Mouse (Mus musculus) right cerebral cortex, postnatal 36 days (tissue): ENCODE results near the gene Dcpp3.
"Not testable (repeated sequence)": the region's sequence is repeated elsewhere in the genome, so short reads cannot be mapped to it uniquely, and the experiment has no call there.

ENCODE experiments used
- DNase-seq, 2 experiments: peaks; one replicate each; pipeline ENCODE4 v3.0.0; 2022; ENCODE audit warnings: low spot score in 2 of 2, mixed read lengths in 1 of 2

The Dcpp3 gene

DNA sequence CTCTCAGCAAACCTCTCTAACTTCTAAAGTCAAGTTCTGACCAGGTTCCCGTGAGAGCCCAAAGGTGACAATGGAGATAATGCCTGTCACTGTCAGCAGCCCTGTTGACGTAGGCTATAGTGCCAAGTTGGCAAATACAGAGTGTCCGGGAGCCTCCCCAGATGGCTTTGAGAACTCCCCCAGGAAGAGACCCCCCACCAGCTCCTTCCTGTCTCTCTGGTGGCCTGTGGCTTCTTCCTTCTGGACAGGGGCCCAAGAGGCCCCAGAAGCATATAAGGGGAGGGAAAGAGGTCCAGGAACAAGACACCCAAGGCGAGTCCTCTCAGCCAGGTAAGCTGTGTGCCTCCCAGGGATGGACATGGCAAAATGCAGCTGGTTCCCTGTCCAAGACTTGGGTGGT lies at the start of gene Dcpp3:
Gene Dcpp3, plus strand, starts transcription at position 301 of the 400 bp plus-strand sequence.
- not testable (repeated sequence) for DNase-seq

DNA sequence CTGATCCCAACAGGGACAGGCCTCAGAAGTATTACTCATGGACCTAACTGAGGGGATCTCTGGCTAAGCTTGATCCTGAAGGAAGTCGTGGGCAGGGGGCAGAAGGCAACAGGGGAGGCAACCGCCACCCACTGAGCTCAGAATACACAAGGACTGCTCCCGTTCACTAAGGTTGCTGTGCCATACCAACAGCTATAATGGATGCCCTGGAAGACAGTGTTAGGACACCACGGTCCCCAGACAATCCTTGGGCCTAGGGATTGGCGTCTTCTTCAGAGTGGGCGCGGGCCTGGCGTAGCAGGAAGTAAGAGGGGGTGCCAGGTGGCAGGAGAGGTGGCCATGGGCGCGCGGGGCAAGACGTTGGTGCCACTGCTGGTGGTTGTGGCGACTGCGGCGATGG lies 49.5 kb upstream of the Dcpp3 start, which contains the start of gene Prss21:
Gene Prss21, plus strand, starts transcription at position 301 of the 400 bp plus-strand sequence.
- no peak for DNase-seq

DNA sequence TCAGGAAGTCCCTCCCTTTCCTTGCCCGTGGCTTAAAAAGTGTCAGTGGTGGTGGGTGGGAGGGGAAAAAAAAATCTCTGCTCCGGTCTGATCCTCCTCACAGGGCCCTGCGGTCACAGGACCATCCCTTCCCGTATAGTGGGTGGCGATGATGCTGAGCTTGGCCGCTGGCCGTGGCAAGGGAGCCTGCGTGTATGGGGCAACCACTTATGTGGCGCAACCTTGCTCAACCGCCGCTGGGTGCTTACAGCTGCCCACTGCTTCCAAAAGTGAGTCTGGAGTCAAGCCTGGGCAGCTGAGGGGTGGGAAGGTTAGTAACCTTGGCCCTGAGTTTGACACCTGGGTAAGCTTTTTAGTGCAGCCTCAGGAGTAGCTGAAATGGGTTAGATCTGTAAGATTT lies 48.7 kb upstream of the Dcpp3 start:
- no peak for DNase-seq

DNA sequence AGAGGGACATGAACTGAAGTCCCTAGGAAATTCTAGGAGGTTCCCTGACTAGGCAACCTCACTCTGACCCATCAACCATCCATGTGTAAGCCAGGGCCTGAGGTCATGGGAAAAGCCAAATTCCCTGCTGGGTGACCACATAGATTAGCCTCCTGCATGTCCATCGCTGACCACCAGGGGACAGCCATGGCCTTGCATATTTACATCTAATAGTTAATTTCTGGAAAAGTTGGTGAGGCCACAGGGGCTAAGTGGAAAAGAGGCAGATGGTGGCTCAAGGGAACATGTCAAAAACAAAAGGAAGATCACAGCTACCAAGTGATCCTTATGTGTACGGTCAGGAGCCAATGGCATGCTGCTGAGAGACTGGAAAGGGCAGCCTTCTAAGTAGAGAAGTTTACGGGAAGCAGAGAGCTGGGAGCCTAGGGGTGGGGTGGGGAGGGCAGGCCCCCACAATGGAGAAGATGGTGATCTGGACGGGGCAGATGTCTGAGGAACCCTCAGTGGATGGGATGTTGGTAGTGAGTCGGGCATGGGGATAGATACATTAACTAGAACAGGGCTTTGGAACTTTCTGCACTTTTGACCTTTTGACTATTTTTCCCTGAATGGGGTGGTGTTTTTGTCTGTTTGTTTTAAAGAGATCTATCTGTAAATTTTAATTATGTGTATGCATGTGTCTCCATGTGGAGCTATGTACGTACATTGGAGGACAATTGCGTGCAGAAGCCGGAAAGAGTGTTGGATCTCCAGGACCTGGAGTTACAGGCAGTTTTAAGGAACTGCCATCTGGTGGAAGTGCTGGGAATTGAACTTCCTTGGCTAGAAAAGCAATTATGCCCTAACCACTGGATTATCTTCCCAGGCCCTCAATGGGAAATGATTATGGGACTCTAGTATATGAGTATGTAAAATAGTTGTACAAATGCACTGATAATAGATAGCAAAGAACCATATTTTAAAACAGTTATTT lies 43.1 kb upstream of the Dcpp3 start:
- no peak for DNase-seq

- DNase-seq, result no peak
These were observed 40.5 kb upstream of the Dcpp3 start for GRCm38 (mm10) chr17:23876741-23877140.

GRCm38 (mm10) chr17:23877166-23877565 lies 40.1 kb upstream of the Dcpp3 start:
- DNase-seq, result no peak

GRCm38 (mm10) chr17:23880576-23880975 lies 36.7 kb upstream of the Dcpp3 start, which contains the start of the genes Dcpp1 and Dcpp2:
Gene Dcpp1, plus strand, starts transcription at chr17:23880876.
Gene Dcpp2, plus strand, starts transcription at chr17:23880880.
- DNase-seq, result not testable (repeated sequence)

GRCm38 (mm10) chr17:23924531-23925007 lies 7.3 kb downstream of the Dcpp3 start:
- peak; percentile 88 for DNase-seq

DNA sequence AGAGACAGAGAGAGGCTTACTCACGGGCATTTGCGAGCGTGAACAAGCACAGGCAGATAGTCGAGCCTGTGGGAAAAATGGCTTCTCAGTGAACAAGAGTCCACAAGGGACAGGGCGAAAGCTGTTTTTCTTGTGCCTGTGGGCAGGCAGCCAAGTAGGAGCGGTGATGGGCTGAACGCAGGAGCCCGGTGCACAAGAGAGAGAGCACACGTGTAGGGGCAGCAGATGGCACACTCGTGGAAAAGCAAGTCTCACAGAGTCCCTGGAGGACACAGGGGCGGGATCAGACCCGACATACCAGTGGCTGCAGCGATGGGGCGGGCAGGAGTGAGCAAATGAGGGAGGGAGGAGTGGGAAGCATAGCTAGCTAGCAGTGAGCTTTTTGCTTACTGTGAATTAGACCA lies 7.8 kb downstream of the Dcpp3 start:
- DNase-seq, result peak; percentile 37 to 50

- DNase-seq, result no peak
These were observed 13.9 kb downstream of the Dcpp3 start for GRCm38 (mm10) chr17:23931157-23931556.

GRCm38 (mm10) chr17:23941372-23941771 lies 24.1 kb downstream of the Dcpp3 start, which contains the start of gene Sbp:
Gene Sbp, plus strand, starts transcription at chr17:23941672.
- DNase-seq, result no peak

- DNase-seq, result peak in 1 of 2 experiments; percentile 20
These were observed 30.2 kb downstream of the Dcpp3 start for GRCm38 (mm10) chr17:23947486-23947885.

- DNase-seq, result no peak
These were observed 31.8 kb downstream of the Dcpp3 start for GRCm38 (mm10) chr17:23949068-23949467.

GRCm38 (mm10) chr17:23950828-23951227 lies 33.6 kb downstream of the Dcpp3 start:
- not testable (repeated sequence) for DNase-seq

- DNase-seq, result no peak
These were observed 37.9 kb downstream of the Dcpp3 start, which contains the start of gene Sbpl for GRCm38 (mm10) chr17:23955174-23955573. Gene Sbpl, minus strand, starts transcription at chr17:23955274.

- peak; percentile 60 to 67 for DNase-seq
These were observed 43.0 kb downstream of the Dcpp3 start for GRCm38 (mm10) chr17:23960084-23960738.

- DNase-seq, result no peak
These were observed 44.4 kb downstream of the Dcpp3 start for GRCm38 (mm10) chr17:23961573-23962122.

- DNase-seq, result no peak
These were observed 48.7 kb downstream of the Dcpp3 start for GRCm38 (mm10) chr17:23965805-23966425.

GRCm38 (mm10) chr17:23966658-23967401 lies 49.6 kb downstream of the Dcpp3 start:
- no peak for DNase-seq

DNA sequence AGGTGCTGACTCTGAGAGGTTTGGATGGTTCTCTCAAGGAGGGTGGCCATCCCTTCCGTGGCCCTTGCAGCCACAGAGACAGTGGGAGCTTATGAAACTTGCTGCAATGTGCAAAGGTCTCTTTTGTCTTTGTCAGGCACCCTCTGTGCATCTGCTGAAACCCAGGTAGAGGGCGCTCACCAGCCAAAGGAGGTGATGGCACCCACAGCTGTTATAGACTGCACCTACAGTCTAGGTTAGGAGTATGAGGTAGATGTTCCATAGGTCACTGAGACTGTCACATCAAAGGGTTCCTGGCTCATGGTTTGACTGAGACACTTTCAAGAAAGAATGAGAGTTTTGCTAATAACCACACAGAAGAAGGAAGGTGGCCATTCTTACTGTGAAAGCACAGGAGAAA lies 51.5 kb downstream of the Dcpp3 start:
- no peak for DNase-seq
